Mouse (Mus musculus): ENCODE measurements around the gene Cebpz. TPM values are rescaled to one million over a fixed set of nuclear protein-coding genes. Genes with fewer than 3 reads are reported as not detected.
A peak's percentile ranks its signal among the peaks of the same experiment; 100 is the strongest.

Cebpz gene
- polyA plus RNA-seq, 1 experiment from 2014 or later = 56.8 TPM

DNA sequence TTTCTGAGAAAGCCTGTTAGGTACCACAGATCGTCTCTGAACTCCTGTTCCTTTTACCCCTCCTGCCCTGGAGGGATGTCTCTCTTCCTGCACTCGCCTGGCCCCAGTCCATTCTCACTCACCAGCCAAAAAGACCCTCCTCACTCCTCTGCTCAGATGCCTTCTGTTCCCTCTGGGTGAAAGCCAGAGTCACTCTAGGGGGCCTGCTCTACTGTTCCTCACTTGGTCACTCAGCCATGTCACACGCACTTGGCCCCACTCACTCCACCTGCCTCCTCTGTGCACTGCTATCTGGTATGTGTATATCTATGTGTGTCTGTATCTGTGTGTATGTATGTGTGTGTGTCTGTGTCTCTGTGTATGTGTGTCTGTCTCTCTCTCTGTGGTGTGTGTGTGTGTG is 47.7 kb downstream of the Cebpz start:
- no peak overlapping the region for H3K4me2 ChIP-seq (ENCODE audit: low read depth)
- WGBS = 70% methylated on average over 3 of the region's 3 CpGs
- DNase-seq (ENCODE audit: low spot score) = no peak
- no peaks in the 10 kb centered on the region for H3K4me1 ChIP-seq (ENCODE audit: control insufficient read depth, insufficient read depth, low read length)
- no peak overlapping the region for H3K4me3 ChIP-seq (ENCODE audit: low read depth, low read length)
- no peak for ATAC-seq (ENCODE audit: insufficient read depth, low FRiP score, low TSS enrichment)
- no peaks in the 10 kb centered on the region for H3K9me3 ChIP-seq (ENCODE audit: control insufficient read depth, low read length)
- no peak overlapping the region for H3K9ac ChIP-seq (ENCODE audit: low read length)
- H3K27me3 ChIP-seq (ENCODE audit: control insufficient read depth, insufficient read depth, low read length) = no peaks in the 10 kb centered on the region
- H3K36me3 ChIP-seq (ENCODE audit: control insufficient read depth, insufficient read depth, low read length) = no peaks in the 10 kb centered on the region
- H3K27ac ChIP-seq (ENCODE audit: low read depth, low read length) = no peak overlapping the region

DNA sequence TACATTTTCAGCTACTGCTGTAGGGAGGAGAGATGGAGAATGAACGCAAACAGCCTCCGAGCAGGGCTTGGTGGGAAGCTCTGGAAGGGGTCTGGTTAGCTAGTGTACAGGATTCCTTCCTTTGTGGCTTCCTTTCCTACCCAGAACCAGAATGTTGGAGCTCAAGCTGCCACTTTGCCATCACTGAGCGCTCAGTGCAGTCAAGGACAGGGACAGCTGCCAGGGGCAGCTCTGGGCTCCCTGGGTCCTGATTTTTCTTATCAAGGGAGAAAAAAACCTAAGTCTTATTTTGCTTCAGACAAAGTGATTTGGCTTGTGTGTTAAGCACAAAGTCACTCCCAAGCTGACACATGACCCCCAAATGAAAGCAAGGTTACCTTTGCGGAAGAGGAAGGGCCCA is 48.3 kb downstream of the Cebpz start:
- ATAC-seq (ENCODE audit: insufficient read depth, low FRiP score, low TSS enrichment) (no peak), DNase-seq (ENCODE audit: low spot score) (no peak)
- Histone ChIP-seq H3K9ac (ENCODE audit: low read length) (no peak overlapping the region), H3K27ac (ENCODE audit: low read depth, low read length) (no peak overlapping the region), H3K4me3 (ENCODE audit: low read depth, low read length) (no peak overlapping the region), H3K4me2 (ENCODE audit: low read depth) (no peak overlapping the region), H3K4me1 (ENCODE audit: control insufficient read depth, insufficient read depth, low read length) (no peaks in the 10 kb centered on the region), H3K27me3 (ENCODE audit: control insufficient read depth, insufficient read depth, low read length) (no peaks in the 10 kb centered on the region), H3K36me3 (ENCODE audit: control insufficient read depth, insufficient read depth, low read length) (no peaks in the 10 kb centered on the region), H3K9me3 (ENCODE audit: control insufficient read depth, low read length) (no peaks in the 10 kb centered on the region)
- WGBS = 87% methylated on average over 4 of the region's 4 CpGs

DNA sequence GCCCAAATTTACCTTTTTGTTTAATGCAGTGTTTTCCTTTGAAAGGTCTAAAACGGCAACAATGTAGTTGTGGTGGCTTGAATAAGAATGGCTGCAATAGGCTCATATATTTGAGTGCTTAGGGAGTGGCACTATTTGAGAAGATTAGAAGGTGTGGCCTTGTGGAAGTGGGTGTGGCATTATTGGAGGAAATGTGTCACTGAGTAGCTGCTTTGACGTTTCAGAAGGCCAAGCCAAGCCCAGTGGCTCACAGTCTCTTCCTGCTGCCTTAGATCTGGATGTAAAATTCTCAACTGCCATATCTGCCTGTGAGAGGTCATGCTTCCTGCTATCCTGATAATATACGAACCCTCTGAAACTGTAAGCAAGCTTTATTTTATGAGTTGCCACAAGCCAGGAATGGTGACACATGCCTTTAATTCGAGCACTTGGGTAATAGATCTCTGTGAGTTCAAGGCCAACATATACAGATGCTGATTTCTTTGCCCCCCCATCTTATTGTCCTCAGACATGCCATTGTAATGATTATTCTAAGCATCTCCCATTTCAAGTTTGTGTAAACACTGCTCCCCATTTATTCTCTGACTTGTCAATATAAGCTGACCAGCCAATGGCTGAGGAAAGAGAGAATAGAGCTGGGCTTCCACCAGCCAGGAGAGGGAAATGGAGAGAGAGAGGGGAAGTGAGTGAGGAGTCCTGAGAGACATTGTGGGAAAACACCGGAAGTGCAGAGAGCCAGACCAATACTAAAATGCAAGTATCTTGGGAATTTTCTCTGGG is 51.4 kb downstream of the Cebpz start:
- no peak for DNase-seq (ENCODE audit: low spot score)
- Histone ChIP-seq H3K27me3 (ENCODE audit: control insufficient read depth, insufficient read depth, low read length) (no peaks in the 10 kb centered on the region), H3K36me3 (ENCODE audit: control insufficient read depth, insufficient read depth, low read length) (no peaks in the 10 kb centered on the region), H3K4me2 (ENCODE audit: low read depth) (no peak overlapping the region), H3K9ac (ENCODE audit: low read length) (no peak overlapping the region), H3K4me3 (ENCODE audit: low read depth, low read length) (no peak overlapping the region), H3K4me1 (ENCODE audit: control insufficient read depth, insufficient read depth, low read length) (peaks cover 4% of the 10 kb centered on the region; the same call in 1 of the 2 replicates), H3K9me3 (ENCODE audit: control insufficient read depth, low read length) (no peaks in the 10 kb centered on the region), H3K27ac (ENCODE audit: low read depth, low read length) (no peak overlapping the region)
- ATAC-seq (ENCODE audit: insufficient read depth, low FRiP score, low TSS enrichment) = no peak
- WGBS = 81% methylated on average over 5 of the region's 5 CpGs

- Histone ChIP-seq H3K9me3 (ENCODE audit: control insufficient read depth, low read length) (no peaks in the 10 kb centered on the region), H3K4me1 (ENCODE audit: control insufficient read depth, insufficient read depth, low read length) (peaks cover 4% of the 10 kb centered on the region; the same call in 1 of the 2 replicates), H3K36me3 (ENCODE audit: control insufficient read depth, insufficient read depth, low read length) (no peaks in the 10 kb centered on the region), H3K27me3 (ENCODE audit: control insufficient read depth, insufficient read depth, low read length) (no peaks in the 10 kb centered on the region), H3K4me3 (ENCODE audit: low read depth, low read length) (no peak overlapping the region), H3K9ac (ENCODE audit: low read length) (no peak overlapping the region), H3K4me2 (ENCODE audit: low read depth) (no peak overlapping the region), H3K27ac (ENCODE audit: low read depth, low read length) (no peak overlapping the region)
- ATAC-seq (ENCODE audit: insufficient read depth, low FRiP score, low TSS enrichment) = no peak
- WGBS = 87% methylated on average over 4 of the region's 4 CpGs
- DNase-seq (ENCODE audit: low spot score) = no peak
These were observed 53.6 kb downstream of the Cebpz start for GRCm38 (mm10) chr17:78883291-78883690.

- DNase-seq (ENCODE audit: low spot score) (peak; percentile 78), ATAC-seq (ENCODE audit: insufficient read depth, low FRiP score, low TSS enrichment) (peak; percentile 80)
- WGBS = 3% methylated on average over 28 of the region's 28 CpGs
- Histone ChIP-seq H3K36me3 (ENCODE audit: control insufficient read depth, insufficient read depth, low read length) (no peaks in the 10 kb centered on the region; the same call in 1 of the 2 replicates), H3K9me3 (ENCODE audit: control insufficient read depth, low read length) (no peaks in the 10 kb centered on the region), H3K4me1 (ENCODE audit: control insufficient read depth, insufficient read depth, low read length) (peaks cover 4% of the 10 kb centered on the region; the same call in 1 of the 2 replicates), H3K4me2 (ENCODE audit: low read depth) (peak within 1 kb of the TSS; percentile 71), H3K9ac (ENCODE audit: low read length) (peak within 1 kb of the TSS; percentile 61), H3K4me3 (ENCODE audit: low read depth, low read length) (peak within 1 kb of the TSS; percentile 51), H3K27ac (ENCODE audit: low read depth, low read length) (no peak within 1 kb of the TSS), H3K27me3 (ENCODE audit: control insufficient read depth, insufficient read depth, low read length) (no peaks in the 10 kb centered on the region)
These were observed 54.3 kb downstream of the Cebpz start, which contains the start of gene Eif2ak2 for GRCm38 (mm10) chr17:78882401-78883112. Gene Eif2ak2 (minus strand): TSS chr17:78882573.

DNA sequence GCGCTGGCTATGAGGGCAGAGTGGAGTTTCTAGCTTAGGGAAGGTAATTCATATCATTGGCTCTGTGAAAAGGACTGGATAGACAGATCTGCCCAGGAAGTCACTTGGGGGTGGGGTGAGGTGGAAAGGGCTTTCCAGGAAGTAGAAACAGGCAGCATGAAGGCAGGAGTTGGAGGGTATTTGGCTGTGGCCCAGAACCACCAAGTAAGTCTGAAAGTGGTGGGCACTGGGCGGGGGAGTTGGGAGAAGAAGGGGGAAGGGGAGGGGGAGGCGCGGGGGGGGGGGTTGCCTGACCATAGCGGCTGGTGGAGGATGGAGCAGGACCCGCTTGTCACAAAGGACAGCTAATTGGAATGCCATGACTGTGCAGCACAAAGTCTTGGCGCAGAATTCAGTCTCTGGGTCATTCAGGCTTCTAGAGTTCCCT is 55.0 kb downstream of the Cebpz start:
- ATAC-seq (ENCODE audit: insufficient read depth, low FRiP score, low TSS enrichment) (peak; percentile 73), DNase-seq (ENCODE audit: low spot score) (peak; percentile 11)
- peak overlapping the region; percentile 61 for H3K9ac ChIP-seq (ENCODE audit: low read length)
- H3K4me1 ChIP-seq (ENCODE audit: control insufficient read depth, insufficient read depth, low read length) = peaks cover 4% of the 10 kb centered on the region; the same call in 1 of the 2 replicates
- peak overlapping the region; percentile 51 for H3K4me3 ChIP-seq (ENCODE audit: low read depth, low read length)
- H3K4me2 ChIP-seq (ENCODE audit: low read depth) = peak overlapping the region; percentile 71
- WGBS = 15% methylated on average over 4 of the region's 7 CpGs
- H3K27me3 ChIP-seq (ENCODE audit: control insufficient read depth, insufficient read depth, low read length) = no peaks in the 10 kb centered on the region
- H3K9me3 ChIP-seq (ENCODE audit: control insufficient read depth, low read length) = no peaks in the 10 kb centered on the region
- H3K36me3 ChIP-seq (ENCODE audit: control insufficient read depth, insufficient read depth, low read length) = no peaks in the 10 kb centered on the region; the same call in 1 of the 2 replicates
- no peak overlapping the region for H3K27ac ChIP-seq (ENCODE audit: low read depth, low read length)

- no peaks in the 10 kb centered on the region for H3K27me3 ChIP-seq (ENCODE audit: control insufficient read depth, insufficient read depth, low read length)
- DNase-seq (ENCODE audit: low spot score) (no peak), ATAC-seq (ENCODE audit: insufficient read depth, low FRiP score, low TSS enrichment) (no peak)
- H3K4me2 ChIP-seq (ENCODE audit: low read depth) = no peak overlapping the region
- H3K9ac ChIP-seq (ENCODE audit: low read length) = no peak overlapping the region
- H3K9me3 ChIP-seq (ENCODE audit: control insufficient read depth, low read length) = no peaks in the 10 kb centered on the region
- 90% methylated on average over 6 of the region's 6 CpGs for WGBS
- H3K4me3 ChIP-seq (ENCODE audit: low read depth, low read length) = no peak overlapping the region
- no peaks in the 10 kb centered on the region; the same call in 1 of the 2 replicates for H3K36me3 ChIP-seq (ENCODE audit: control insufficient read depth, insufficient read depth, low read length)
- H3K27ac ChIP-seq (ENCODE audit: low read depth, low read length) = no peak overlapping the region
- no peaks in the 10 kb centered on the region for H3K4me1 ChIP-seq (ENCODE audit: control insufficient read depth, insufficient read depth, low read length)
These were observed 63.0 kb downstream of the Cebpz start for GRCm38 (mm10) chr17:78873886-78874285.
